ENCODE assay signal across 20 mouse cellular contexts in genomic region chr2:92632027-92632426, GRCm38 (mm10).
"Had no signal": no experiment of that assay in that cellular context is flagged by ENCODE, and none has a peak within 500 bp of the region (broad histone marks: within the 10 kb centered on the region; RNA-seq: fewer than 3 reads in every experiment).

No protein-coding gene starts in this region.

- H3K9me3 ChIP-seq: limb, embryonic 12.5 days; limb, embryonic 15.5 days; liver, embryonic 12.5 days; liver, embryonic 15.5 days; lung, embryonic 15.5 days; megakaryocyte, embryonic 14.5 days; midbrain, embryonic 12.5 days; stomach, embryonic 15.5 days had no signal

- H3K4me3 ChIP-seq: limb, embryonic 12.5 days; limb, embryonic 15.5 days; liver, embryonic 12.5 days; liver, embryonic 15.5 days; lung, embryonic 15.5 days; megakaryocyte, embryonic 14.5 days; midbrain, embryonic 12.5 days; stomach, embryonic 15.5 days had no signal

- H3K27ac ChIP-seq: limb, embryonic 12.5 days; limb, embryonic 15.5 days; liver, embryonic 12.5 days; liver, embryonic 15.5 days; lung, embryonic 15.5 days; midbrain, embryonic 12.5 days; stomach, embryonic 15.5 days had no signal

- H3K4me1 ChIP-seq: limb, embryonic 12.5 days; limb, embryonic 15.5 days; liver, embryonic 12.5 days; liver, embryonic 15.5 days; lung, embryonic 15.5 days; megakaryocyte, embryonic 14.5 days; stomach, embryonic 15.5 days had no signal

- H3K27me3 ChIP-seq: limb, embryonic 15.5 days; liver, embryonic 15.5 days; lung, embryonic 15.5 days; stomach, embryonic 15.5 days had no signal

- ATAC-seq: liver, embryonic 12.5 days had no signal

- H3K36me3 ChIP-seq: limb, embryonic 12.5 days; limb, embryonic 15.5 days; liver, embryonic 12.5 days; liver, embryonic 15.5 days; lung, embryonic 15.5 days; midbrain, embryonic 12.5 days; stomach, embryonic 15.5 days had no signal

- H3K9ac ChIP-seq: limb, embryonic 12.5 days; limb, embryonic 15.5 days; liver, embryonic 12.5 days; liver, embryonic 15.5 days; lung, embryonic 15.5 days; midbrain, embryonic 12.5 days; stomach, embryonic 15.5 days had no signal

- DNase-seq: kidney, adult 18-20 months; kidney, adult 9 months; kidney, postnatal 14 days; kidney, postnatal 4 days; left cerebral cortex, postnatal 4 days; lung, adult 18-20 months; lung, postnatal 10 days; lung, postnatal 36 days; right cerebral cortex, postnatal 25 days; spleen, adult 18-20 months; thymus, adult 18-20 months; thymus, postnatal 36 days had no signal

- H3K4me2 ChIP-seq: limb, embryonic 12.5 days; limb, embryonic 15.5 days; liver, embryonic 12.5 days; liver, embryonic 15.5 days; lung, embryonic 15.5 days; midbrain, embryonic 12.5 days; stomach, embryonic 15.5 days had no signal
